Mouse (Mus musculus) heart, embryonic 13.5 days (tissue): ENCODE measurements around the gene Pou2f1. TPM values are rescaled to one million over a fixed set of nuclear protein-coding genes. Genes with fewer than 3 reads are reported as not detected.

ENCODE experiments used
- ATAC-seq: fragments of 200-750 bp; cut with Nextera tagmentation; 2 replicates; pipeline ENCODE4 v1.8.0; 2017; ENCODE audit warnings: moderate TSS enrichment; ENCODE audit not compliant: insufficient number of reproducible peaks, low FRiP score, low TSS enrichment; ENCODE audit errors: extremely low read depth
- H3K27ac ChIP-seq: fragments of 300-500 bp; sonication (generic); replicated peaks from 2 replicates; pipeline ENCODE4 v1.5.1; 2015; ENCODE audit warnings: moderate library complexity, mild to moderate bottlenecking, inconsistent platforms
- H3K27me3 ChIP-seq: fragments of 300-500 bp; sonication (generic); replicated peaks from 2 replicates; pipeline ENCODE4 v1.6.1; 2015; ENCODE audit warnings: mild to moderate bottlenecking, inconsistent platforms
- H3K36me3 ChIP-seq: fragments of 300-500 bp; sonication (generic); 2 replicates; pipeline ENCODE4 v1.6.1; 2015; ENCODE audit warnings: mild to moderate bottlenecking, inconsistent platforms
- H3K4me1 ChIP-seq: fragments of 300-500 bp; sonication (generic); 2 replicates; pipeline ENCODE4 v1.6.1; 2015; ENCODE audit warnings: inconsistent platforms
- H3K4me2 ChIP-seq: fragments of 300-500 bp; sonication (generic); 2 replicates; pipeline ENCODE4 v1.6.1; 2015; ENCODE audit warnings: inconsistent platforms, mild to moderate bottlenecking, moderate library complexity
- H3K4me3 ChIP-seq: fragments of 300-500 bp; sonication (generic); 2 replicates; pipeline ENCODE4 v1.5.1; 2015; ENCODE audit warnings: moderate library complexity, mild to moderate bottlenecking, inconsistent platforms
- H3K9ac ChIP-seq: fragments of 300-500 bp; sonication (generic); 2 replicates; pipeline ENCODE4 v1.6.1; 2015; ENCODE audit warnings: inconsistent platforms, mild to moderate bottlenecking, moderate library complexity
- H3K9me3 ChIP-seq: fragments of 300-500 bp; sonication (generic); 2 replicates; pipeline ENCODE4 v1.6.1; 2016; ENCODE audit warnings: inconsistent platforms
- WGBS: fragments of 180-500 bp; shearing (Covaris S2); methylation state at CpG from one replicate; pipeline ENCODE4 v1.1.7; 2015; ENCODE audit warnings: mixed read lengths; 5-methylcytosine and 5-hydroxymethylcytosine counted together
- polyA plus RNA-seq: library from polyadenylated mRNA; unstranded; fragments of >200 nt; fragmentation: Nextera tagmentation; extraction: Ambion mirVana; gene quantifications from 2 replicates; pipeline ENCODE4 v1.2.1, GENCODE M21; 2015

Pou2f1 gene
- polyA plus RNA-seq, 1 experiment from 2014 or later: 9.3 TPM

DNA sequence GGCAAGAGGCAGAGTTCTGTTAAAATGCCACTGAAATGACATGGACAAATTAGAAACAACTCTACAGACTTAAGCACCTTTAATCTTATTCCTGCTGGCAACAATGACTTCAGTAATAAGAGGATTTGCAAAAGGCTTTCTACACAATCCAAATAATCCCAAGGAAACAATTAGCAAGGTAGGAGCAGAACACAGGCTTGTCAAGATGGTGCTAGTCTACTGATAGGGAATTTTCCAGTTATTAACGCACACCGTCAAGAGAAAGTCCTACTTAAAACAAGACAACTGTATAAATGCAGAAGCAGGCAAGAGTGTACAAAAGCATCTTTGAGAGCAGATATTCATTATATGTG, 67.0 kb downstream of the Pou2f1 start:
- Histone ChIP-seq H3K9me3 (no peaks in the 10 kb centered on the region), H3K4me1 (peaks cover 5% of the 10 kb centered on the region), H3K27ac (no peak overlapping the region), H3K9ac (no peak overlapping the region), H3K4me3 (no peak overlapping the region), H3K27me3 (no peaks in the 10 kb centered on the region), H3K36me3 (no peaks in the 10 kb centered on the region), H3K4me2 (no peak overlapping the region)
- no peak for ATAC-seq
- WGBS: 79% methylated on average over 2 of the region's 2 CpGs

DNA sequence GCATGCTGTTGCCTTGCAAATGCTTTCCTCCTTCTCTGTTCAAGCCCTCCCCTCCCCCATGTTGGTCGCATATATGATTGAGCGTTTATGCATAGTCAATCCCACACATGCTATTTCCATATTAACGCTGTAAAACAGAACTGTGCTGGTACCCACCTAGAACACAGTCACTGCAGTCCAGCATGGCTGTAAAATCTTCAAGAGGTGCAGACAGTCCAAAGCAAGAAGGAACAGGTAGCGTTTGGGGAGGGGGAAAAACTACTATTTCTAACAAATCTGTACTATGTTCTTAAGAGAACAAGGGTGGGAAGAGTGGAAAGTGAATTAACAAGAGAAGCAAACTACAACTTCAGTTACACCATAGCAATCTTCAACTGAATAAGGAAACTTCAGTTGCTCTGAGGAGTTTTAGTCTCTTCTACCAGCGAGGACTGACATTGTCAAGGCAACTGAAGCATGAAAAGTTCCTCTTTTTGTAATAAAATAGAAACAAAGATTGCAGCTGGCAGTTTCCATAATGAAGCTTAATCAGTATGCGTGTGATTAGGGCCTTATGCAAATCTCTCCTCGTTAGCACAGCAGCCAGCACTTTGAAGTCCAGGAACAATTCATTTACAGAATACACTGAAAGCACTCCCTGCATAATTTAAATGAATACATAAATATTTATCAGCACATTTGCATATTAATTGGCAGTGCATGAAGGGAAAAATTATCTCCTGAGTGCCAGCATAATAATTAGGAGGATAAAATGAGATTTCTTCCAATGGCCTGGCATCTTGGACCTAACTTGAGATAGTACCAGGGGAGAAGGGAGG, 67.6 kb downstream of the Pou2f1 start:
- Histone ChIP-seq H3K27ac (no peak overlapping the region), H3K9ac (no peak overlapping the region), H3K9me3 (no peaks in the 10 kb centered on the region), H3K4me2 (no peak overlapping the region), H3K4me1 (peaks cover 9% of the 10 kb centered on the region), H3K36me3 (no peaks in the 10 kb centered on the region), H3K27me3 (no peaks in the 10 kb centered on the region), H3K4me3 (no peak overlapping the region)
- ATAC-seq: no peak
- WGBS: 74% methylated on average over 7 of the region's 7 CpGs

DNA sequence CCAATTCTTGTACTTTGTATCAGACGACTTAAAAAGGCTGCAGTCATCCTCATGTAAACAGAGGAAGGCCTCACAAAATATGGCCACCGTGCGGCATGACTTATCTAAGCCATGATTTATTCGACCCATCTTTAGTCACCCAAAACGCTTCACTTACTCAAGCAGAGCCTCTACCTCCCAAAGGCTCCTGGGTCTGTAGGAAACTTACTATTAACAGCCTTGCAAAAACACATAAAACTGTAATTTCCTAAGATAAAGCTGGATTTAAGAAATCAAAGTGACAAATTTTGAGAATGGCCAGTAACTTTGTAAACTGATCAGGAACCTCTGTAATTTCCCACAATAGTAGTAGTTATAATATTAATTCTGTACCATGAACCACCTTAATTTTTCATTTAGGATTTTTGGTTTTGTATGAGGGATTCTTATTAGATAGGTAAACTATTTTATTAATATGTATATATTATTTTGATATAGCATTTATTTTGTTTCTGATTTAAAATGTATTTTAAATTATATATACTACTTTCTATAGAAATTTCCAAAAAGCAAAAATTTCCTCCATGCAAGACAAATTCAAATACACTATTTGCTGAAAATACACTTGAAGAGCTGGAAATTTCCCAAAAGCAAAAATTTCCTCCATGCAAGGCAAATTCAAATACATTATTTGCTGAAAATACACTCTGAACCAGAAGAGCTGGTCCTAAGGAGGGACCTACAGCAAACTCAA, 68.4 kb downstream of the Pou2f1 start:
- ATAC-seq: no peak
- WGBS: 82% methylated on average over 5 of the region's 5 CpGs

DNA sequence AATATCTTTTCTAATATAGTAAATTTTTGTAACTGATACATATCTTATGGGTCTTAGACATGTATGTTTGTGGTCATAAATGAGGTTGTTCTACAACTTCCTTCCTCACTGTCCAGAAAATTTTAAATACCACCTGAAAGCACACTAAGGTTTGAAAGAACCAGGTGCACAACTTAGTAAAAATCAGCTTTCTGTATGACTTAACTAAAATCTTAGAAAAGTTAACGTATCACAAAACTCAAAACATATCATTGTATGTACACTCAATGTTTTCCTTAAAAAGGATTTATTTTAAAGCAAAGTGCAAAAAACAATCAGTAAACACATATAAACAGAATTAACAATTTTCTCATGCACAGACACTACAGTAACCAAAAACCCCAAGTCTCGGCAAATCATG, 69.6 kb downstream of the Pou2f1 start:
- Histone ChIP-seq H3K4me3 (no peak overlapping the region), H3K36me3 (no peaks in the 10 kb centered on the region), H3K27ac (no peak overlapping the region), H3K9ac (no peak overlapping the region), H3K4me1 (peaks cover 13% of the 10 kb centered on the region), H3K27me3 (no peaks in the 10 kb centered on the region), H3K9me3 (no peaks in the 10 kb centered on the region), H3K4me2 (no peak overlapping the region)
- WGBS: 96% methylated on average over 2 of the region's 2 CpGs
- ATAC-seq: no peak

More for the DNA sequence above, 68.4 kb downstream of the Pou2f1 start:
- H3K9me3 ChIP-seq: no peaks in the 10 kb centered on the region
- H3K4me2 ChIP-seq: no peak overlapping the region
- no peak overlapping the region for H3K4me3 ChIP-seq
- peaks cover 13% of the 10 kb centered on the region for H3K4me1 ChIP-seq
- H3K36me3 ChIP-seq: no peaks in the 10 kb centered on the region
- H3K27ac ChIP-seq: no peak overlapping the region
- H3K27me3 ChIP-seq: no peaks in the 10 kb centered on the region
- H3K9ac ChIP-seq: no peak overlapping the region

DNA sequence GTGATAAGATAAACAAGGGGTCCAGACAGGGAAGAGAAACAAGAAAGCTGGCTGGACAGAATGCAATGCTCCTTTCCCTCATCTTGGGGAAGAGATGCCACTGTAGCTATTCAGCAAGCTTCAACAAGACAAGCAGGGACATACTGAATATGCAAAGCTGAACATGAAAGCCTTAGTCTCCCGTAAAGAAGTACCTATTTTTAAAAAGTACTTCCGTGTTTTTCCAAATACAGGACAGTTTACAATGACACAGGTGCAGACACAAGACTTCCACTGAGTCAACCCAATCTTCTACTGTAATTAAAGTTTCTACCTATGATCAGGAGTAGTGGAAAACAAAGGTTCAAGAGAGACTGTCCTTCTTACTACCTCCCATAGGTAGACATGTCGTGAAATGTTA, 72.0 kb downstream of the Pou2f1 start:
- 42% methylated on average over 3 of the region's 3 CpGs for WGBS
- no peak overlapping the region for H3K4me3 ChIP-seq
- H3K36me3 ChIP-seq: no peaks in the 10 kb centered on the region
- H3K27me3 ChIP-seq: no peaks in the 10 kb centered on the region
- H3K9ac ChIP-seq: no peak overlapping the region
- H3K9me3 ChIP-seq: no peaks in the 10 kb centered on the region
- peak overlapping the region; percentile 26 for H3K4me2 ChIP-seq
- no peak for ATAC-seq
- H3K4me1 ChIP-seq: peaks cover 20% of the 10 kb centered on the region
- H3K27ac ChIP-seq: no peak overlapping the region

DNA sequence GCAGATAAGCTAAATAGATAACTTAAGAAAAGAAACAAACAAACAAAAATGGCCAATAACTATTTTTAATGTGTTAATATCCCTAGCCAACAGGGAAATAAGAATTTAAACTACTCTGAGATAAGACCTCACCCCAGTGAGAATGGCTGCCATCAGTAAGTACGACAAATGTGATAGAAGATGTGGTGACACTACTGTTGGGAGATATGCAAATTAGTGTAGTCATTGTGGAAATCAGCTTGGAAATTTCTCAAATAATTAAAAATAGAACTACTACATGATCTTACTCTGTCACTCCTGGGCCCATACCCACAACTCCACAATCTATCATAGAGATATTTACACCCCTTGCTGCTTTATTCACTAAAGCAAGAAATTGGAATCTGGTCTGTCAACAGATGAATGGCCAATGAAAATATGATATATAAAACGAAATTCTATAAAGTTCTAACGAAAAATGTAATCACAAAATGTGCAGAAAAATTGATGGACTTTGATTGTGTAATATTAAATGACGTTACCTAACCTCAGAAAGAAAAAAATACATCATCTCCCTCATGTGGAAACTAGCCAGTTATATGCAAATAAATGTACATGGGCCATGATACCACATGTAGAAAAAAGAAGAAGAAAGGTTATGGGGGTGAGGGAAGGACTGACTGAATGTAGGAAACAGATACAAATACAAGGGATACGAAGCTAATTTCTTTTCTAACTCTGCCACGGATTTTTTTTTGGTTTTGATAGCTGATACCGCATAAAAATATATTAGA, 74.8 kb downstream of the Pou2f1 start:
- H3K36me3 ChIP-seq: no peaks in the 10 kb centered on the region
- H3K9me3 ChIP-seq: no peaks in the 10 kb centered on the region
- H3K4me1 ChIP-seq: peaks cover 18% of the 10 kb centered on the region
- no peak overlapping the region for H3K4me3 ChIP-seq
- H3K9ac ChIP-seq: no peak overlapping the region
- no peak for ATAC-seq
- no peak overlapping the region for H3K27ac ChIP-seq
- no peak overlapping the region for H3K4me2 ChIP-seq
- 76% methylated on average over 7 of the region's 7 CpGs for WGBS
- no peaks in the 10 kb centered on the region for H3K27me3 ChIP-seq

DNA sequence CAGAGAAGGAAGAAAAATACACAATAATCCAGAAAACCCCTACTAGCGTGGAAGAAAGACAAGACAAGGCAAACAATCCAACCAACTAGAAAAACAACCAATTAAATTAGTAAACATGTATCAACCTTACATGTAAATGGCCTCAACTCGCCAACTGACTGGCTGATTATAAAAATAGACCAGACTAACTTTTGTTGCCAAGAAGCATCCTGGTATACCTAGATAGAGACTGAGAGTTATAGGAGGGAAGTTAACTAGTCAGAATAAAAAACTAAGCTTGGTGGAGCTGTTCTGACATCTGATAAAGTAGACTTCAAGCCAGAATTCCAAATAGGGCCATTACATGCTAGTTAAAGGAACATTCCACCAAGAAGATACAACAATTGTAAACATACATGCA, 77.3 kb downstream of the Pou2f1 start:
- Histone ChIP-seq H3K36me3 (no peaks in the 10 kb centered on the region), H3K27ac (no peak overlapping the region), H3K4me2 (no peak overlapping the region), H3K4me1 (peaks cover 12% of the 10 kb centered on the region), H3K9me3 (no peaks in the 10 kb centered on the region), H3K27me3 (no peaks in the 10 kb centered on the region), H3K9ac (no peak overlapping the region), H3K4me3 (no peak overlapping the region)
- WGBS: 90% methylated on average over 2 of the region's 2 CpGs
- no peak for ATAC-seq

DNA sequence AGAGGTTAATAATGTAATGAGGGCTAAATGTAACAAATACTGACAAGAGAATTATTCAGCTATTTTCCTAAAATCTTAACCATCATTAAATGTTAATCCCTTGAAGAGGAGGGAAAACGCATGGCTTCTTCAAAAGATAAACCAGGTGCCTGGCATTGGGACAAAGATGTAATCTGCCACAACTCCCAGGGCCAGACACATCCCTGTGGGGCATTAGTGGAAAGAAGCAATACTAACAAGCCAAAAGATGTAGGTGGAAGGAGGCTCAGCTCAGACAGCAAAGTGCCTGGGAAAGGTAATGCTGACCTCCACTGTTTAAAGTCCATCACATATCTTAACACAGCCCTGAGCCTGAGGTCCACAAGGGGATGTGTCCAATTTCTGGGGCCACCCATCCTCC, 80.0 kb downstream of the Pou2f1 start:
- H3K36me3 ChIP-seq: no peaks in the 10 kb centered on the region
- H3K4me2 ChIP-seq: no peak overlapping the region
- H3K27me3 ChIP-seq: no peaks in the 10 kb centered on the region
- no peak overlapping the region for H3K27ac ChIP-seq
- no peak overlapping the region for H3K4me3 ChIP-seq
- H3K9ac ChIP-seq: no peak overlapping the region
- WGBS: 88% methylated on average over 1 of the region's 1 CpGs
- ATAC-seq: no peak
- peaks cover 5% of the 10 kb centered on the region; the same call in 1 of the 2 replicates for H3K4me1 ChIP-seq
- H3K9me3 ChIP-seq: no peaks in the 10 kb centered on the region

DNA sequence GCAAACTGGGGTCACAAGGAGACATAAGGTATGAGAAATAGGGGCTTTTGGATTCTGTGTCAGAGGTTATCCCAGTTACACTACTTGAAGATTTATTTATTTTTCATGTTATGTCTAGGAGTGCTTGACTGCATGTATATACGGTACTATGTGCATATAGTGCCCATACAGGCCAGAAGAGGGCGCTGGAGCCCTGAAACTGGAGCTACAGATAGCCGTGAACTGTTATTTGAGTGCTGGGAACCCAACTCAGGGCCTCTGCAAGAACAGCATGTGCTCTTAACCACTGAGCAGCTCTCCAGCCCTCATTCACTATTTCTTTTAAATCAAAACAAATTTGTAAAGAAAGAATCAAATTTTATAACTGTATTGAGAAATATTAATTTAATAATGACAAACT, 81.5 kb downstream of the Pou2f1 start:
- peaks cover 12% of the 10 kb centered on the region for H3K36me3 ChIP-seq
- H3K4me1 ChIP-seq: 0 out of 2 replicates have a peak, but pooled peaks cover 2% of the 10 kb centered on the region
- no peak overlapping the region for H3K4me3 ChIP-seq
- H3K27me3 ChIP-seq: no peaks in the 10 kb centered on the region
- H3K9me3 ChIP-seq: no peaks in the 10 kb centered on the region; the same call in 1 of the 2 replicates
- H3K9ac ChIP-seq: no peak overlapping the region
- H3K27ac ChIP-seq: no peak overlapping the region
- ATAC-seq: no peak
- no peak overlapping the region for H3K4me2 ChIP-seq
- whole genome bisulfite sequencing: 69% methylated on average over 3 of the region's 3 CpGs

DNA sequence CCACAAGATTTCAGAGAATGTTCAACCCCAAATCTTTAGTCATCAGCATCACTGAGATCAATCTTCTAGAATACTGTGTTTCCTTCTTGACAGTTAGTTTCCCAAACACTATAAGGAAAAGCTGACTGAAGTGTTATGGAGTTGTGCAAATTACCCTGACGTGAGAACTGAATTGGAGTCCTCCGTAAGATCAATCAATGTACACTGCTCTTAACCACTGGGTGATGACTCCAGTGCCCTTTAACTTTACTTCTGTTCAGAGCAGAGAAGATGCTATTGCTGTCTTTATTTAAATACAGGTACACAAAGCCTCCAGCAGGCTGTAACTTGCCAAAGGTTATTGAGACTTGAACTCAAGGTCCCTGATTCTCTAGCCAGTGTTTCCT, 88.1 kb downstream of the Pou2f1 start:
- no peak for ATAC-seq
- Histone ChIP-seq H3K9me3 (no peaks in the 10 kb centered on the region; the same call in 1 of the 2 replicates), H3K4me2 (no peak overlapping the region), H3K4me3 (no peak overlapping the region), H3K27me3 (no peaks in the 10 kb centered on the region), H3K9ac (no peak overlapping the region), H3K27ac (no peak overlapping the region), H3K36me3 (peaks cover 25% of the 10 kb centered on the region), H3K4me1 (no peaks in the 10 kb centered on the region)
- 85% methylated on average over 2 of the region's 2 CpGs for WGBS

DNA sequence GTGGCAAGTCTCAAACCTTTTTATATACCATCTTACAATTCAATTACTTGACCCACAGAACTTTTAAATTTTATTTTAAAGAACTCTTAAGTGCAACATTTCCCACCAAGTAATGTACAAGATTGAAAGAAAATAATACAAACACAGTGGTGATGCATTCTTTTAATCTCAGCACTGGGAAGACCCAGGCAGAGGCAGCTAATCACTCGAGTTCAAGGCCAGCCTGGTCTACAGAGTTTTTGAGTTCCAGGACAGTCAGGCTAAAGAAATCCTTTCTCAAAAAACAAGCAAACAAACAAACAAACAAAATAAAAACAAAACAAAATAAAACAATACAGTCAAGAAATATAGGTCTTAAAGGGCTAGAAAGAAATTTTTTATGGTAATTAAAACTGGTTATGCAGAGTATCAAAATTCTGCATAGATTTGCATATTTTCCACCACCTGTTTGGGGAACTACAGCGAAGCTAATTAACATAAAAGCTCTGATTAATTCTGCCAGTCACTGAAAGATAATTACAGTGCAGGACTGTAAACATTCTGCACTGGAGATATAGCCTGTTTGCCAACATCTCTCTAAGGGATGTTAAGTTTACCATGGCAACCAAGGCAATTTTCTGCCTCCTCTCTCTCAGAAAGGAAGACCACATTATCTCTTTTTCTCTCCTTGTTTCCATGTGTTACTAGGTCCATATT, 88.6 kb downstream of the Pou2f1 start:
- no peak overlapping the region for H3K27ac ChIP-seq
- no peak for ATAC-seq
- 86% methylated on average over 2 of the region's 2 CpGs for WGBS
- peaks cover 27% of the 10 kb centered on the region for H3K36me3 ChIP-seq
- H3K27me3 ChIP-seq: no peaks in the 10 kb centered on the region
- no peaks in the 10 kb centered on the region; the same call in 1 of the 2 replicates for H3K9me3 ChIP-seq
- no peak overlapping the region for H3K4me2 ChIP-seq
- no peak overlapping the region for H3K9ac ChIP-seq
- H3K4me1 ChIP-seq: no peaks in the 10 kb centered on the region
- H3K4me3 ChIP-seq: no peak overlapping the region
